In genomic region chr17:25984556-25985305, GRCm38 (mm10) we compare ENCODE assay signal across 8 mouse cellular contexts. TPM values are rescaled to one million over a fixed set of nuclear protein-coding genes. Genes with fewer than 3 reads are reported as not detected.
DNase-seq lines count a peak whose midpoint lies in the region; ATAC-seq and TF ChIP-seq lines count a peak whose summit lies in the region.

No protein-coding gene starts in this region.

- H3K4me1 ChIP-seq in embryonic facial prominence, embryonic 13.5 days = peaks cover 36% of the 10 kb centered on the region
- H3K4me1 ChIP-seq in intestine, embryonic 16.5 days (ENCODE audit: control insufficient read depth, insufficient read depth, low read length) = peaks cover 28% of the 10 kb centered on the region

- WGBS in embryonic facial prominence, embryonic 13.5 days = 11% methylated on average over 17 of the region's 17 CpGs
- 9% methylated on average over 17 of the region's 17 CpGs for WGBS in intestine, embryonic 16.5 days

- no peaks in the 10 kb centered on the region for H3K9me3 ChIP-seq in embryonic facial prominence, embryonic 13.5 days
- no peaks in the 10 kb centered on the region for H3K9me3 ChIP-seq in intestine, embryonic 16.5 days (ENCODE audit: control insufficient read depth, low read length)

- H3K27ac ChIP-seq in gastrocnemius, adult 2 months = peak overlapping the region; percentile 93
- H3K27ac ChIP-seq in embryonic facial prominence, embryonic 13.5 days = peak overlapping the region; percentile 88
- H3K27ac ChIP-seq in intestine, embryonic 16.5 days (ENCODE audit: low read length) = peak overlapping the region; percentile 84

- no peak for DNase-seq in gastrocnemius, adult 2 months
- no peak for DNase-seq in gastrocnemius, postnatal 14 days
- DNase-seq in 3T3-L1 (ENCODE audit: low read depth, low spot score) = peak; percentile 43
- DNase-seq in naive thymus-derived CD4-positive, alpha-beta T cell, adult 2 months (ENCODE audit: low read depth) = peak; percentile 23
- no peak for DNase-seq in urinary bladder, postnatal 10 days (ENCODE audit: low spot score)
- no peak for DNase-seq in adrenal gland, postnatal 10 days

- TF ChIP-seq CTCF in gastrocnemius, adult 2 months (IDR thresholded peaks at IDR 0.05) = no peak

- H3K9ac ChIP-seq in embryonic facial prominence, embryonic 13.5 days = peak overlapping the region; percentile 96
- H3K9ac ChIP-seq in intestine, embryonic 16.5 days (ENCODE audit: low read depth, low read length) = peak overlapping the region; percentile 84

- no peak for ATAC-seq in embryonic facial prominence, embryonic 13.5 days (ENCODE audit: insufficient number of reproducible peaks, insufficient read depth, low FRiP score, low TSS enrichment, low read depth)
- ATAC-seq in intestine, embryonic 16.5 days = no peak

- H3K4me2 ChIP-seq in embryonic facial prominence, embryonic 13.5 days = peak overlapping the region; percentile 86
- peak overlapping the region; percentile 87 for H3K4me2 ChIP-seq in intestine, embryonic 16.5 days (ENCODE audit: low read depth, low read length)

- no peaks in the 10 kb centered on the region for H3K27me3 ChIP-seq in embryonic facial prominence, embryonic 13.5 days
- H3K27me3 ChIP-seq in intestine, embryonic 16.5 days (replicated peaks; ENCODE audit: control insufficient read depth, insufficient read depth, low read length) = no peaks in the 10 kb centered on the region

- H3K36me3 ChIP-seq in embryonic facial prominence, embryonic 13.5 days = peaks cover 5% of the 10 kb centered on the region
- 0 out of 2 replicates have a peak, but pooled peaks cover 2% of the 10 kb centered on the region for H3K36me3 ChIP-seq in intestine, embryonic 16.5 days (ENCODE audit: control insufficient read depth, insufficient read depth, low read length)

- intact Hi-C loops in gastrocnemius, adult 2 months (cut with DNase I) = loop anchor here (2.0 to 5.0 kb wide), 2 partner anchors 44 to 92 kb away; no protein-coding TSS in a partner anchor
- intact Hi-C loops in gastrocnemius, postnatal 14 days (cut with DNase I; ENCODE audit: low total_unique reads) = no loop called here

- H3K4me3 ChIP-seq in gastrocnemius, adult 2 months = peak overlapping the region; percentile 92
- H3K4me3 ChIP-seq in embryonic facial prominence, embryonic 13.5 days = peak overlapping the region; percentile 72
- peak overlapping the region; percentile 86 for H3K4me3 ChIP-seq in intestine, embryonic 16.5 days (ENCODE audit: low read length)

RNA-seq across cellular contexts. Expression of gene Capn15, which starts 0.9 kb away (rescaled TPM):
- 1 to 10 TPM; 6.0 to 9.4 TPM for total RNA-seq in gastrocnemius, adult 2 months (2021)
- total RNA-seq in gastrocnemius, postnatal 14 days (2021) = 1 to 10 TPM; 4.3 to 5.9 TPM
- polyA plus RNA-seq in embryonic facial prominence, embryonic 13.5 days (2015; fragmentation: Nextera tagmentation; extraction: Ambion mirVana) = 23.4 and 24.2 TPM in 2 replicates
- polyA plus RNA-seq in intestine, embryonic 16.5 days (2015; fragmentation: Nextera tagmentation; extraction: Ambion mirVana) = 22.3 and 24.5 TPM in 2 replicates
- total RNA-seq in adrenal gland, postnatal 10 days (2021) = 10 to 100 TPM; 15.8 to 16.2 TPM

RNA-seq across cellular contexts. Expression of gene A930017K11Rik, which starts 32.4 kb away (rescaled TPM):
- not detected for total RNA-seq in gastrocnemius, adult 2 months (2021)
- not detected for total RNA-seq in gastrocnemius, postnatal 14 days (2021)
- polyA plus RNA-seq in embryonic facial prominence, embryonic 13.5 days (2015; fragmentation: Nextera tagmentation; extraction: Ambion mirVana) = 0.18 and 0.26 TPM in 2 replicates
- polyA plus RNA-seq in intestine, embryonic 16.5 days (2015; fragmentation: Nextera tagmentation; extraction: Ambion mirVana) = 0.21 and 0.22 TPM in 2 replicates
- not detected for total RNA-seq in adrenal gland, postnatal 10 days (2021)

RNA-seq across cellular contexts. Expression of gene Nhlrc4, which starts 40.0 kb away (rescaled TPM):
- total RNA-seq in gastrocnemius, adult 2 months (2021) = not detected
- not detected for total RNA-seq in gastrocnemius, postnatal 14 days (2021)
- not detected in 2 replicates for polyA plus RNA-seq in embryonic facial prominence, embryonic 13.5 days (2015; fragmentation: Nextera tagmentation; extraction: Ambion mirVana)
- 0.73 TPM in 1 of 2 replicates, not detected in the other for polyA plus RNA-seq in intestine, embryonic 16.5 days (2015; fragmentation: Nextera tagmentation; extraction: Ambion mirVana)
- 1 to 10 TPM in 1 of 2 experiments, under 1 TPM in 1; 0.30 to 1.4 TPM for total RNA-seq in adrenal gland, postnatal 10 days (2021)

RNA-seq across cellular contexts. Expression of gene Pigq, which starts 40.0 kb away (rescaled TPM):
- 10 to 100 TPM; 21.0 to 28.6 TPM for total RNA-seq in gastrocnemius, adult 2 months (2021)
- 10 to 100 TPM; 29.8 to 30.2 TPM for total RNA-seq in gastrocnemius, postnatal 14 days (2021)
- polyA plus RNA-seq in embryonic facial prominence, embryonic 13.5 days (2015; fragmentation: Nextera tagmentation; extraction: Ambion mirVana) = 50.6 and 53.8 TPM in 2 replicates
- polyA plus RNA-seq in intestine, embryonic 16.5 days (2015; fragmentation: Nextera tagmentation; extraction: Ambion mirVana) = 57.8 and 59.7 TPM in 2 replicates
- total RNA-seq in adrenal gland, postnatal 10 days (2021) = 100 to 1,000 TPM; 101 to 118 TPM

Comparison
In these comparisons a context has a peak if more than half of its experiments do, and no peak if none do; other contexts are left out.
1. DNase-seq: peak in 3T3-L1 (single experiment) and naive thymus-derived CD4-positive, alpha-beta T cell, adult 2 months (single experiment); none in gastrocnemius, adult 2 months (single experiment), gastrocnemius, postnatal 14 days (single experiment), urinary bladder, postnatal 10 days (single experiment) and adrenal gland, postnatal 10 days (single experiment).
2. Peak in every context shown above with its lines, with median percentiles within 50 percentile points of each other: H3K27ac ChIP-seq and H3K4me3 ChIP-seq.